In genomic region chr4:148444250-148444967, GRCm38 (mm10) we compare ENCODE assay signal across 8 mouse cellular contexts. TPM values are rescaled to one million over a fixed set of nuclear protein-coding genes. Genes with fewer than 3 reads are reported as not detected.
DNase-seq lines count a peak whose midpoint lies in the region; ATAC-seq lines count a peak whose summit lies in the region.

TSS of gene Ubiad1 (minus strand) at chr4:148444771.

- no peaks in the 10 kb centered on the region for H3K9me3 ChIP-seq in intestine, embryonic 14.5 days (ENCODE audit: control insufficient read depth, low read length)
- no peaks in the 10 kb centered on the region for H3K9me3 ChIP-seq in midbrain, embryonic 10.5 days (replicated peaks)

- intact Hi-C loops in left cerebral cortex, postnatal 36 days (cut with DNase I), result loop anchor here (5.0 kb wide), 1 partner anchor 177 kb away; no protein-coding TSS in a partner anchor

- H3K36me3 ChIP-seq in intestine, embryonic 14.5 days (ENCODE audit: control insufficient read depth, insufficient read depth, low read length), result no peaks in the 10 kb centered on the region
- H3K36me3 ChIP-seq in midbrain, embryonic 10.5 days, result peaks cover 3% of the 10 kb centered on the region; the same call in 1 of the 2 replicates

- H3K4me2 ChIP-seq in intestine, embryonic 14.5 days (ENCODE audit: low read length), result peak within 1 kb of the TSS; percentile 94

- ATAC-seq in intestine, embryonic 14.5 days (replicated peaks; ENCODE audit: low FRiP score, low TSS enrichment, low read depth), result peak; percentile 78

- DNase-seq in adrenal gland, adult 18-20 months (ENCODE audit: low spot score in 2 of 2), result peak; percentile 88 to 90
- DNase-seq in embryo, embryonic 10.5 days (ENCODE audit: low spot score), result peak; percentile 92
- peak; percentile 82 for DNase-seq in gastrocnemius, postnatal 25 days
- peak; percentile 94 for DNase-seq in intestine, embryonic 14.5 days (ENCODE audit: low spot score)
- peak; percentile 76 for DNase-seq in left cerebral cortex, postnatal 36 days (ENCODE audit: low spot score in 2 of 2)
- DNase-seq in midbrain, embryonic 10.5 days (ENCODE audit: low spot score), result peak; percentile 88
- DNase-seq in right cerebral cortex, postnatal 36 days (ENCODE audit: low spot score in 2 of 2), result peak; percentile 49 to 55
- DNase-seq in yolk sac, embryonic 10.5 days (ENCODE audit: low spot score), result peak; percentile 95

- H3K4me3 ChIP-seq in intestine, embryonic 14.5 days (ENCODE audit: low read depth, low read length), result peak within 1 kb of the TSS; percentile 77
- H3K4me3 ChIP-seq in midbrain, embryonic 10.5 days, result peak within 1 kb of the TSS; percentile 96

- WGBS in intestine, embryonic 14.5 days, result under 1% methylated on average over 46 of the region's 46 CpGs
- under 1% methylated on average over 46 of the region's 46 CpGs for WGBS in midbrain, embryonic 10.5 days

- H3K9ac ChIP-seq in intestine, embryonic 14.5 days (ENCODE audit: low read length), result peak within 1 kb of the TSS; percentile 77

- peak within 1 kb of the TSS; percentile 44; the same call in 1 of the 2 replicates for H3K27ac ChIP-seq in intestine, embryonic 14.5 days (ENCODE audit: low read depth)
- H3K27ac ChIP-seq in midbrain, embryonic 10.5 days (replicated peaks), result peak within 1 kb of the TSS; percentile 92

- peaks cover 17% of the 10 kb centered on the region for H3K4me1 ChIP-seq in intestine, embryonic 14.5 days (replicated peaks; ENCODE audit: control insufficient read depth, insufficient read depth, low read length)
- peaks cover 37% of the 10 kb centered on the region for H3K4me1 ChIP-seq in midbrain, embryonic 10.5 days

- H3K27me3 ChIP-seq in intestine, embryonic 14.5 days (replicated peaks; ENCODE audit: control insufficient read depth, insufficient read depth, low read length), result no peaks in the 10 kb centered on the region
- H3K27me3 ChIP-seq in midbrain, embryonic 10.5 days (ENCODE audit: low read depth, poor library complexity, severe bottlenecking), result no peaks in the 10 kb centered on the region

RNA-seq across cellular contexts. Expression of gene Ubiad1, which starts in this region (rescaled TPM):
- total RNA-seq in adrenal gland, adult 18-20 months (2021), result 10 to 100 TPM; 21.5 to 22.4 TPM
- 10 to 100 TPM; 11.1 to 14.9 TPM for total RNA-seq in gastrocnemius, postnatal 25 days (2021)
- polyA plus RNA-seq in intestine, embryonic 14.5 days (2014; fragmentation: Nextera tagmentation; extraction: Ambion mirVana), result 17.1 and 18.8 TPM in 2 replicates
- total RNA-seq in left cerebral cortex, postnatal 36 days (2021), result 1 to 10 TPM; 8.3 to 8.6 TPM
- 26.2 and 28.3 TPM in 2 replicates for polyA plus RNA-seq in midbrain, embryonic 10.5 days (2016; fragmentation: Nextera tagmentation; extraction: Ambion mirVana)

Comparison
In these comparisons a context has a peak if more than half of its experiments do, and no peak if none do; other contexts are left out.
1. Peak in every context shown above with its lines: DNase-seq, ATAC-seq, H3K4me3 ChIP-seq and H3K27ac ChIP-seq.